Mouse (Mus musculus) kidney, postnatal 0 days (tissue): ENCODE data around the gene Sympk. TPM values are rescaled to one million over a fixed set of nuclear protein-coding genes. Genes with fewer than 3 reads are reported as not detected.

ENCODE experiments used
- ATAC-seq: fragments of 200-750 bp; cut with Nextera tagmentation; replicated peaks from 2 replicates; pipeline ENCODE4 v1.8.0; 2017; ENCODE audit warnings: low read depth, moderate number of reproducible peaks, moderate TSS enrichment, moderate library complexity; ENCODE audit not compliant: low FRiP score
- DNase-seq: peaks from one replicate; pipeline ENCODE4 v3.0.0-alpha.2; 2016; ENCODE audit warnings: low spot score
- H3K27ac ChIP-seq: fragments of 300-500 bp; sonication (generic); 2 replicates; pipeline ENCODE4 v1.5.1; 2014; ENCODE audit warnings: mild to moderate bottlenecking
- H3K27me3 ChIP-seq: fragments of 300-500 bp; sonication (generic); 2 replicates; pipeline ENCODE4 v1.6.1; 2014; ENCODE audit warnings: low read length, mixed read lengths; ENCODE audit not compliant: insufficient read depth
- H3K36me3 ChIP-seq: fragments of 300-500 bp; sonication (generic); 2 replicates; pipeline ENCODE4 v1.6.1; 2014; ENCODE audit warnings: low read length, mixed read lengths; ENCODE audit not compliant: insufficient read depth
- H3K4me1 ChIP-seq: fragments of 300-500 bp; sonication (generic); replicated peaks from 2 replicates; pipeline ENCODE4 v1.6.1; 2014; ENCODE audit warnings: antibody characterized with exemption, low read length, mixed read lengths; ENCODE audit not compliant: insufficient read depth
- H3K4me2 ChIP-seq: fragments of 300-500 bp; sonication (generic); 2 replicates; pipeline ENCODE4 v1.6.1; 2014; ENCODE audit warnings: mild to moderate bottlenecking, low read length, moderate library complexity, mixed read lengths
- H3K4me3 ChIP-seq: fragments of 300-500 bp; sonication (generic); replicated peaks from 2 replicates; pipeline ENCODE4 v1.5.1; 2014; ENCODE audit warnings: low read depth, low read length
- H3K9ac ChIP-seq: fragments of 300-500 bp; sonication (generic); 2 replicates; pipeline ENCODE4 v1.6.1; 2014; ENCODE audit warnings: low read depth, low read length
- H3K9me3 ChIP-seq: fragments of 300-500 bp; sonication (generic); replicated peaks from 2 replicates; pipeline ENCODE4 v1.6.1; 2016; ENCODE audit warnings: low read length, inconsistent platforms, mixed read lengths
- CTCF ChIP-seq: IDR thresholded peaks from 2 replicates; pipeline ENCODE4 v1.5.1; 2016; ENCODE audit warnings: antibody characterized with exemption, low read depth, mild to moderate bottlenecking, moderate library complexity
- WGBS: fragments of 180-500 bp; shearing (Covaris S2); extraction: QIAGEN DNeasy Blood & Tissue Kit; methylation state at CpG from one replicate; pipeline ENCODE4 v1.1.7; 2014; 5-methylcytosine and 5-hydroxymethylcytosine counted together
- polyA plus RNA-seq: library from polyadenylated mRNA; unstranded; fragments of >200 nt; fragmentation: Nextera tagmentation; extraction: Ambion mirVana; gene quantifications from 2 replicates; pipeline ENCODE4 v1.2.1, GENCODE M21; 2015

Gene Sympk
- polyA plus RNA-seq, 1 experiment from 2014 or later = 16.6 TPM

- DNase-seq = no peak
These were observed 70.3 kb downstream of the Sympk start, which contains the start of gene Six5 for GRCm38 (mm10) chr7:19094471-19094825. TSS of gene Six5 (plus strand) at chr7:19094594.

GRCm38 (mm10) chr7:19094826-19095750 lies 70.9 kb downstream of the Sympk start:
- peak; percentile 65 for DNase-seq
- Histone ChIP-seq H3K27ac (peak overlapping the region; percentile 96), H3K4me3 (peak overlapping the region; percentile 76), H3K4me2 (peak overlapping the region; percentile 92), H3K36me3 (0 out of 2 replicates have a peak, but pooled peaks cover 4% of the 10 kb centered on the region), H3K9ac (peak overlapping the region; percentile 86), H3K4me1 (peaks cover 20% of the 10 kb centered on the region), H3K27me3 (no peaks in the 10 kb centered on the region), H3K9me3 (no peaks in the 10 kb centered on the region)
- no peak for TF ChIP-seq CTCF
- WGBS = under 1% methylated on average over 78 of the region's 87 CpGs
- ATAC-seq = no peak

More at GRCm38 (mm10) chr7:19094471-19094825, 70.3 kb downstream of the Sympk start, which contains the start of gene Six5:
- no peak for ATAC-seq
- Histone ChIP-seq H3K4me3 (peak within 1 kb of the TSS; percentile 76), H3K4me2 (peak within 1 kb of the TSS; percentile 92), H3K27me3 (no peaks in the 10 kb centered on the region), H3K9ac (peak within 1 kb of the TSS; percentile 86), H3K36me3 (0 out of 2 replicates have a peak, but pooled peaks cover 4% of the 10 kb centered on the region), H3K27ac (peak within 1 kb of the TSS; percentile 96), H3K9me3 (no peaks in the 10 kb centered on the region), H3K4me1 (peaks cover 20% of the 10 kb centered on the region)
- no peak for TF ChIP-seq CTCF
- 0% methylated on average over 29 of the region's 36 CpGs for WGBS

- Histone ChIP-seq H3K4me1 (peaks cover 20% of the 10 kb centered on the region), H3K9me3 (no peaks in the 10 kb centered on the region), H3K9ac (peak overlapping the region; percentile 86), H3K4me2 (peak overlapping the region; percentile 92), H3K36me3 (0 out of 2 replicates have a peak, but pooled peaks cover 3% of the 10 kb centered on the region), H3K27me3 (no peaks in the 10 kb centered on the region), H3K27ac (peak overlapping the region; percentile 96), H3K4me3 (peak overlapping the region; percentile 76)
- 0 out of 2 replicates have a peak, but pooled peaks have one; percentile 4 for ATAC-seq
- WGBS = under 1% methylated on average over 17 of the region's 19 CpGs
- DNase-seq = peak; percentile 91
- TF ChIP-seq CTCF = no peak
These were observed 71.6 kb downstream of the Sympk start for GRCm38 (mm10) chr7:19095751-19096110.

GRCm38 (mm10) chr7:19096421-19096976 lies 72.3 kb downstream of the Sympk start:
- Histone ChIP-seq H3K4me2 (peak overlapping the region; percentile 92), H3K4me1 (peaks cover 20% of the 10 kb centered on the region), H3K9ac (peak overlapping the region; percentile 86; the same call in 1 of the 2 replicates), H3K27ac (0 out of 2 replicates have a peak overlapping the region, but pooled peaks have one; percentile 96), H3K4me3 (peak overlapping the region; percentile 76), H3K36me3 (no peaks in the 10 kb centered on the region), H3K27me3 (no peaks in the 10 kb centered on the region), H3K9me3 (no peaks in the 10 kb centered on the region)
- TF ChIP-seq CTCF = no peak
- ATAC-seq (no peak), DNase-seq (no peak)
- WGBS = 50% methylated on average over 5 of the region's 5 CpGs

GRCm38 (mm10) chr7:19097217-19097616 lies 73.0 kb downstream of the Sympk start:
- no peak for TF ChIP-seq CTCF
- H3K4me2 ChIP-seq = no peak overlapping the region
- WGBS = 65% methylated on average over 2 of the region's 2 CpGs

GRCm38 (mm10) chr7:19097863-19098262 lies 73.7 kb downstream of the Sympk start:
- H3K27me3 ChIP-seq = no peaks in the 10 kb centered on the region

More at GRCm38 (mm10) chr7:19097217-19097616, 73.0 kb downstream of the Sympk start:
- ATAC-seq = no peak
- H3K9ac ChIP-seq = no peak overlapping the region
- H3K36me3 ChIP-seq = no peaks in the 10 kb centered on the region
- no peak for DNase-seq
- H3K27ac ChIP-seq = no peak overlapping the region
- no peak overlapping the region for H3K4me3 ChIP-seq
- peaks cover 17% of the 10 kb centered on the region for H3K4me1 ChIP-seq
- H3K27me3 ChIP-seq = no peaks in the 10 kb centered on the region
- H3K9me3 ChIP-seq = no peaks in the 10 kb centered on the region

More at GRCm38 (mm10) chr7:19097863-19098262, 73.7 kb downstream of the Sympk start:
- ATAC-seq (no peak), DNase-seq (no peak)
- no peak for TF ChIP-seq CTCF
- Histone ChIP-seq H3K4me3 (no peak overlapping the region), H3K9me3 (no peaks in the 10 kb centered on the region), H3K9ac (no peak overlapping the region), H3K36me3 (no peaks in the 10 kb centered on the region), H3K27ac (no peak overlapping the region), H3K4me1 (peaks cover 13% of the 10 kb centered on the region), H3K4me2 (no peak overlapping the region)
